Mouse (Mus musculus) G1E (cell line): Measurements from ENCODE around the gene Zscan29.

Source experiments
- CTCF ChIP-seq: IDR thresholded peaks from 2 replicates; pipeline ENCODE4 v1.5.1; 2012; ENCODE audit warnings: low read depth, low read length, inconsistent platforms, mixed read lengths
- GATA1 ChIP-seq: IDR thresholded peaks from 2 replicates; pipeline ENCODE4 v1.6.1; 2012; ENCODE audit warnings: borderline replicate concordance, low read length, inconsistent platforms, mixed read lengths
- POLR2AphosphoS5 ChIP-seq: IDR thresholded peaks from 2 replicates; pipeline ENCODE4 v1.6.1; 2012; ENCODE audit warnings: low read depth, low read length, inconsistent platforms; ENCODE audit not compliant: insufficient replicate concordance

DNA sequence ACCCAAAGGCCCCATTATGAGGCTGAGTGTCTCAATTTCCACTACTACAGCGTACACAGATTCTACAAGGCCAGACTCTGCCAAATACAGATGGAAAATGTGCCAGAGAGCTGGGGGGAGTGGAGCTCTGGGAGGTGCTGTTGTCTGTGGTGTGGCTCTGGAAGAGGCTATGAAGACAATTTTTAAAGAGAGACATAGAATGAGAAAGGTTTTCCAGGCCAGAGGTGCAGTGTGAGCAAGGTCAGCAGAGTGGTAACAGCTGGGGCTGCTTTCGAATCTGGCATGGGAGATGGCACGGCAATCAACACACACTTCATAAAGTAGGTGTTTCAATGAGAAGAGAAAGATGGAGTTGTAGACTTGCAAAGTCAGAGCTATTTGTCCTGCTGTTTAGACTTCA lies 51.7 kb downstream of the Zscan29 start:
- no peak for TF ChIP-seq CTCF
- no peak for TF ChIP-seq POLR2AphosphoS5
- TF ChIP-seq GATA1: no peak
